Mouse (Mus musculus) ES-Bruce4 (cell line): ENCODE results near the gene Mtif3.

Experiments
- CTCF ChIP-seq: IDR thresholded peaks from one replicate; pipeline ENCODE4 v1.8.1; 2011; ENCODE audit warnings: low read depth, low read length
- EP300 ChIP-seq: IDR thresholded peaks from 2 replicates; pipeline ENCODE4 v1.6.1; 2011; ENCODE audit warnings: low read depth, low read length; ENCODE audit not compliant: insufficient read depth
- POLR2A ChIP-seq: IDR thresholded peaks from one replicate; pipeline ENCODE4 v1.8.1; 2011; ENCODE audit warnings: low read length; ENCODE audit not compliant: insufficient read depth

DNA sequence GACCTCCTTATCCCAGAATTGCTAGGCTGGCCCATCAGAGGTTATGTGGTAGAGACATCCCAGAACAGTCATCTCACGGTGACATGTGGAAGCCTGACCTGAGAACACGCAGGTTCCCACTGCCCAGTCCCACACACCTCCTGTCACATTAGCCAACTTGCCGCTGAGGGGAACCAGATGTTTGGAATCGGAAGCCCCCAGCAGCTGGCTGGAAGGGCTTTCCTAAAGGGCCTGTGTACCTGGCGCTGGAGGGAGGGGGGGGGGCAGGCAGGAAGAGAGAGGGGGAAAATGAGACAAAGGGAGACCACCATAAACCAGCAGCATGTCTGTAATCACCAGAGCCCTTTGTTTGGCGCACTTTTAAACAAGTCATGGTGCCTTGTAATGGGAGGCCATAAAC, 43.7 kb downstream of the Mtif3 start:
- TF ChIP-seq CTCF (no peak), POLR2A (no peak), EP300 (no peak)
